Mouse (Mus musculus): Measurements from ENCODE around the gene Gng8. TPM values are rescaled to one million over a fixed set of nuclear protein-coding genes. Genes with fewer than 3 reads are reported as not detected.

Gene Gng8
- polyA plus RNA-seq, 1 experiment from 2014 or later = 8.2 TPM

- H3K4me2 ChIP-seq = no peak overlapping the region
- ATAC-seq (ENCODE audit: low FRiP score) = no peak
- no peaks in the 10 kb centered on the region for H3K36me3 ChIP-seq
- H3K27ac ChIP-seq = peak overlapping the region; percentile 89; the same call in 1 of the 2 replicates
- H3K9ac ChIP-seq = no peak overlapping the region
- H3K27me3 ChIP-seq = no peaks in the 10 kb centered on the region
- H3K9me3 ChIP-seq = no peaks in the 10 kb centered on the region
- WGBS = 48% methylated on average over 4 of the region's 4 CpGs
- no peak overlapping the region for H3K4me3 ChIP-seq
- peaks cover 54% of the 10 kb centered on the region for H3K4me1 ChIP-seq (replicated peaks)
Measured at GRCm38 (mm10) chr7:16937312-16937711, 45.7 kb downstream of the Gng8 start.

- Histone ChIP-seq H3K9ac (no peak overlapping the region), H3K36me3 (no peaks in the 10 kb centered on the region), H3K9me3 (no peaks in the 10 kb centered on the region), H3K4me2 (peak overlapping the region; percentile 41), H3K27ac (peak overlapping the region; percentile 89), H3K27me3 (no peaks in the 10 kb centered on the region), H3K4me1 (replicated peaks) (peaks cover 54% of the 10 kb centered on the region), H3K4me3 (no peak overlapping the region)
- peak; percentile 89 for ATAC-seq (ENCODE audit: low FRiP score)
- WGBS = 62% methylated on average over 17 of the region's 17 CpGs
Measured at GRCm38 (mm10) chr7:16938117-16938791, 46.7 kb downstream of the Gng8 start.

GRCm38 (mm10) chr7:16940292-16940691, 48.7 kb downstream of the Gng8 start:
- Histone ChIP-seq H3K4me1 (replicated peaks) (peaks cover 62% of the 10 kb centered on the region), H3K9ac (peak overlapping the region; percentile 10; the same call in 1 of the 2 replicates), H3K4me2 (no peak overlapping the region), H3K36me3 (no peaks in the 10 kb centered on the region), H3K27me3 (no peaks in the 10 kb centered on the region), H3K4me3 (no peak overlapping the region), H3K9me3 (no peaks in the 10 kb centered on the region), H3K27ac (peak overlapping the region; percentile 65)
- WGBS = 46% methylated on average over 7 of the region's 7 CpGs
- ATAC-seq (ENCODE audit: low FRiP score) = no peak

- Histone ChIP-seq H3K27ac (peak overlapping the region; percentile 97), H3K36me3 (no peaks in the 10 kb centered on the region), H3K27me3 (no peaks in the 10 kb centered on the region; the same call in 1 of the 2 replicates), H3K4me1 (replicated peaks) (peaks cover 86% of the 10 kb centered on the region), H3K4me3 (no peak overlapping the region), H3K9ac (no peak overlapping the region), H3K9me3 (no peaks in the 10 kb centered on the region), H3K4me2 (no peak overlapping the region)
- no peak for ATAC-seq (ENCODE audit: low FRiP score)
- 37% methylated on average over 4 of the region's 4 CpGs for WGBS
Measured at GRCm38 (mm10) chr7:16942861-16943260, 51.3 kb downstream of the Gng8 start.

- peak within 1 kb of the TSS; percentile 97 for H3K4me2 ChIP-seq
Measured at GRCm38 (mm10) chr7:16944061-16944807, 52.6 kb downstream of the Gng8 start, which contains the start of gene Pnmal2. Gene Pnmal2, plus strand, starts transcription at chr7:16944682.

GRCm38 (mm10) chr7:16944808-16945315, 53.3 kb downstream of the Gng8 start:
- no peak; the same call in 1 of the 2 replicates for ATAC-seq (ENCODE audit: low FRiP score)
- Histone ChIP-seq H3K27ac (peak overlapping the region; percentile 97), H3K4me2 (peak overlapping the region; percentile 97), H3K27me3 (peaks cover 8% of the 10 kb centered on the region; the same call in 1 of the 2 replicates), H3K9me3 (no peaks in the 10 kb centered on the region), H3K4me3 (peak overlapping the region; percentile 85), H3K4me1 (replicated peaks) (peaks cover 88% of the 10 kb centered on the region), H3K9ac (peak overlapping the region; percentile 93), H3K36me3 (peaks cover 10% of the 10 kb centered on the region; the same call in 1 of the 2 replicates)
- 1% methylated on average over 22 of the region's 22 CpGs for WGBS

More at GRCm38 (mm10) chr7:16944061-16944807, 52.6 kb downstream of the Gng8 start, which contains the start of gene Pnmal2:
- Histone ChIP-seq H3K4me3 (peak within 1 kb of the TSS; percentile 85), H3K36me3 (peaks cover 8% of the 10 kb centered on the region; the same call in 1 of the 2 replicates), H3K27me3 (peaks cover 8% of the 10 kb centered on the region; the same call in 1 of the 2 replicates), H3K4me1 (replicated peaks) (peaks cover 86% of the 10 kb centered on the region), H3K27ac (peak within 1 kb of the TSS; percentile 97), H3K9me3 (no peaks in the 10 kb centered on the region), H3K9ac (peak within 1 kb of the TSS; percentile 93)
- 10% methylated on average over 35 of the region's 36 CpGs for WGBS
- peak; percentile 85 for ATAC-seq (ENCODE audit: low FRiP score)

Other genes with a start within 250 kb of the Gng8 start
- not detected in 2 replicates for gene Ceacam15, start 216.1 kb upstream of the Gng8 start, polyA plus RNA-seq (2015; fragmentation: Nextera tagmentation; extraction: Ambion mirVana)
- not detected in 2 replicates for gene Ceacam9, start 169.9 kb upstream of the Gng8 start, polyA plus RNA-seq (2015; fragmentation: Nextera tagmentation; extraction: Ambion mirVana)
- gene Ap2s1, start 153.4 kb upstream of the Gng8 start, polyA plus RNA-seq (2015; fragmentation: Nextera tagmentation; extraction: Ambion mirVana) = 381 and 383 TPM in 2 replicates
- gene Slc1a5, start 110.4 kb upstream of the Gng8 start, polyA plus RNA-seq (2015; fragmentation: Nextera tagmentation; extraction: Ambion mirVana) = 8.6 and 8.7 TPM in 2 replicates
- gene Strn4, start 75.9 kb upstream of the Gng8 start, polyA plus RNA-seq (2015; fragmentation: Nextera tagmentation; extraction: Ambion mirVana) = 159 and 172 TPM in 2 replicates
- gene Fkrp, start 75.1 kb upstream of the Gng8 start, polyA plus RNA-seq (2015; fragmentation: Nextera tagmentation; extraction: Ambion mirVana) = 43.6 and 45.3 TPM in 2 replicates
- gene Prkd2, start 48.9 kb upstream of the Gng8 start, polyA plus RNA-seq (2015; fragmentation: Nextera tagmentation; extraction: Ambion mirVana) = 6.6 and 7.3 TPM in 2 replicates
- 2.8 and 2.9 TPM in 2 replicates for gene Dact3, start 16.5 kb upstream of the Gng8 start, polyA plus RNA-seq (2015; fragmentation: Nextera tagmentation; extraction: Ambion mirVana)
- gene Ptgir, start 14.7 kb downstream of the Gng8 start, polyA plus RNA-seq (2015; fragmentation: Nextera tagmentation; extraction: Ambion mirVana) = 0.78 and 0.83 TPM in 2 replicates
- 307 and 317 TPM in 2 replicates for gene Calm3, start 32.3 kb downstream of the Gng8 start, polyA plus RNA-seq (2015; fragmentation: Nextera tagmentation; extraction: Ambion mirVana)
- 110 and 117 TPM in 2 replicates for gene Pnmal2, start 52.9 kb downstream of the Gng8 start, polyA plus RNA-seq (2015; fragmentation: Nextera tagmentation; extraction: Ambion mirVana)
- gene Pnmal1, start 67.9 kb downstream of the Gng8 start, polyA plus RNA-seq (2015; fragmentation: Nextera tagmentation; extraction: Ambion mirVana) = 42.0 and 44.5 TPM in 2 replicates
- 3.7 and 4.4 TPM in 2 replicates for gene Gm42372, start 91.3 kb downstream of the Gng8 start, polyA plus RNA-seq (2015; fragmentation: Nextera tagmentation; extraction: Ambion mirVana)
- 5.5 and 5.9 TPM in 2 replicates for gene Ccdc8, start 100.9 kb downstream of the Gng8 start, polyA plus RNA-seq (2015; fragmentation: Nextera tagmentation; extraction: Ambion mirVana)
- gene Ppp5c, start 136.1 kb downstream of the Gng8 start, polyA plus RNA-seq (2015; fragmentation: Nextera tagmentation; extraction: Ambion mirVana) = 109 and 115 TPM in 2 replicates
- gene Hif3a, start 170.6 kb downstream of the Gng8 start, polyA plus RNA-seq (2015; fragmentation: Nextera tagmentation; extraction: Ambion mirVana) = 2.8 and 2.9 TPM in 2 replicates
- gene Psg16, start 182.3 kb downstream of the Gng8 start, polyA plus RNA-seq (2015; fragmentation: Nextera tagmentation; extraction: Ambion mirVana) = 1.5 and 1.6 TPM in 2 replicates